Mouse (Mus musculus): Measurements from ENCODE around the gene Slco2b1. TPM values are rescaled to one million over a fixed set of nuclear protein-coding genes. Genes with fewer than 3 reads are reported as not detected.
A peak's percentile ranks its signal among the peaks of the same experiment; 100 is the strongest.

The Slco2b1 gene
- polyA plus RNA-seq, 1 experiment from 2014 or later = 0.44 TPM

- DNase-seq (ENCODE audit: low spot score) = no peak
- WGBS = 14% methylated on average over 6 of the region's 6 CpGs
- Histone ChIP-seq H3K9me3 (no peaks in the 10 kb centered on the region), H3K36me3 (no peaks in the 10 kb centered on the region), H3K4me3 (no peak overlapping the region), H3K27me3 (ENCODE audit: insufficient read depth, poor library complexity, severe bottlenecking) (peaks cover 81% of the 10 kb centered on the region), H3K4me1 (peaks cover 2% of the 10 kb centered on the region), H3K27ac (no peak overlapping the region)
These were observed 78.9 kb downstream of the Slco2b1 start for GRCm38 (mm10) chr7:99632286-99632685.

GRCm38 (mm10) chr7:99627366-99627765 lies 83.8 kb downstream of the Slco2b1 start:
- 11% methylated on average over 7 of the region's 7 CpGs for WGBS
- H3K9me3 ChIP-seq = no peaks in the 10 kb centered on the region
- no peaks in the 10 kb centered on the region for H3K36me3 ChIP-seq
- H3K27ac ChIP-seq = no peak overlapping the region
- peaks cover 100% of the 10 kb centered on the region for H3K27me3 ChIP-seq (ENCODE audit: insufficient read depth, poor library complexity, severe bottlenecking)
- peak overlapping the region; percentile 68; the same call in 1 of the 2 replicates for H3K4me3 ChIP-seq
- DNase-seq (ENCODE audit: low spot score) = no peak
- H3K4me1 ChIP-seq = peaks cover 23% of the 10 kb centered on the region

- peaks cover 100% of the 10 kb centered on the region for H3K27me3 ChIP-seq (ENCODE audit: insufficient read depth, poor library complexity, severe bottlenecking)
- peak within 1 kb of the TSS; percentile 68 for H3K4me3 ChIP-seq
- peak within 1 kb of the TSS; percentile 52; the same call in 1 of the 2 replicates for H3K27ac ChIP-seq
- DNase-seq (ENCODE audit: low spot score) = no peak
- H3K9me3 ChIP-seq = no peaks in the 10 kb centered on the region
- no peaks in the 10 kb centered on the region for H3K36me3 ChIP-seq
- peaks cover 23% of the 10 kb centered on the region for H3K4me1 ChIP-seq
- WGBS = under 1% methylated on average over 83 of the region's 83 CpGs
These were observed 84.5 kb downstream of the Slco2b1 start, which contains the start of gene Tpbgl for GRCm38 (mm10) chr7:99626376-99627270. TSS of gene Tpbgl (minus strand) at chr7:99627103.

- H3K36me3 ChIP-seq = no peaks in the 10 kb centered on the region
- H3K9me3 ChIP-seq = no peaks in the 10 kb centered on the region
- peak overlapping the region; percentile 52; the same call in 1 of the 2 replicates for H3K27ac ChIP-seq
- peak; percentile 88 for DNase-seq (ENCODE audit: low spot score)
- H3K27me3 ChIP-seq (ENCODE audit: insufficient read depth, poor library complexity, severe bottlenecking) = peaks cover 100% of the 10 kb centered on the region
- WGBS = under 1% methylated on average over 81 of the region's 81 CpGs
- H3K4me3 ChIP-seq = peak overlapping the region; percentile 68
- peaks cover 23% of the 10 kb centered on the region for H3K4me1 ChIP-seq
These were observed 85.3 kb downstream of the Slco2b1 start for GRCm38 (mm10) chr7:99625722-99626375.

GRCm38 (mm10) chr7:99618860-99619259 lies 92.3 kb downstream of the Slco2b1 start:
- 6% methylated on average over 3 of the region's 3 CpGs for WGBS
- Histone ChIP-seq H3K27ac (no peak overlapping the region), H3K36me3 (no peaks in the 10 kb centered on the region), H3K9me3 (no peaks in the 10 kb centered on the region), H3K4me3 (no peak overlapping the region), H3K27me3 (ENCODE audit: insufficient read depth, poor library complexity, severe bottlenecking) (peaks cover 51% of the 10 kb centered on the region), H3K4me1 (no peaks in the 10 kb centered on the region)
- no peak for DNase-seq (ENCODE audit: low spot score)

- no peaks in the 10 kb centered on the region for H3K9me3 ChIP-seq
- no peak overlapping the region for H3K4me3 ChIP-seq
- H3K27ac ChIP-seq = no peak overlapping the region
- no peaks in the 10 kb centered on the region for H3K36me3 ChIP-seq
- H3K27me3 ChIP-seq (ENCODE audit: insufficient read depth, poor library complexity, severe bottlenecking) = peaks cover 45% of the 10 kb centered on the region
- no peak for DNase-seq (ENCODE audit: low spot score)
- WGBS = 55% methylated on average over 2 of the region's 2 CpGs
- no peaks in the 10 kb centered on the region for H3K4me1 ChIP-seq
These were observed 92.9 kb downstream of the Slco2b1 start for GRCm38 (mm10) chr7:99618264-99618663.

Other genes starting within 250 kb of the Slco2b1 start
- 0.52 and 1.1 TPM in 2 replicates for gene Klhl35, start 245.3 kb downstream of the Slco2b1 start, polyA plus RNA-seq (2016; fragmentation: Nextera tagmentation; extraction: Ambion mirVana)
- gene Rps3, start 227.6 kb downstream of the Slco2b1 start, polyA plus RNA-seq (2016; fragmentation: Nextera tagmentation; extraction: Ambion mirVana) = 517 and 596 TPM in 2 replicates
- 13.1 and 17.9 TPM in 2 replicates for gene Arrb1, start 175.9 kb downstream of the Slco2b1 start, polyA plus RNA-seq (2016; fragmentation: Nextera tagmentation; extraction: Ambion mirVana)
- gene Tpbgl, start 84.2 kb downstream of the Slco2b1 start, polyA plus RNA-seq (2016; fragmentation: Nextera tagmentation; extraction: Ambion mirVana) = 0.89 and 1.2 TPM in 2 replicates
- gene Olfr520, start 18.9 kb upstream of the Slco2b1 start, polyA plus RNA-seq (2016; fragmentation: Nextera tagmentation; extraction: Ambion mirVana) = 0.16 TPM in 1 of 2 replicates, not detected in the other
- not detected in 2 replicates for gene Olfr521, start 52.2 kb upstream of the Slco2b1 start, polyA plus RNA-seq (2016; fragmentation: Nextera tagmentation; extraction: Ambion mirVana)
- 3.1 and 3.3 TPM in 2 replicates for gene Neu3, start 117.1 kb upstream of the Slco2b1 start, polyA plus RNA-seq (2016; fragmentation: Nextera tagmentation; extraction: Ambion mirVana)
- 0.24 and 0.31 TPM in 2 replicates for gene Xrra1, start 147.8 kb upstream of the Slco2b1 start, polyA plus RNA-seq (2016; fragmentation: Nextera tagmentation; extraction: Ambion mirVana)
- 241 and 302 TPM in 2 replicates for gene Spcs2, start 152.1 kb upstream of the Slco2b1 start, polyA plus RNA-seq (2016; fragmentation: Nextera tagmentation; extraction: Ambion mirVana)

All from heart, embryonic 10.5 days (tissue).